ENCODE assay signal across 23 mouse cellular contexts in genomic region chr8:26324606-26325005, GRCm38 (mm10).
"Had no signal": no experiment of that assay in that cellular context is flagged by ENCODE, and none has a peak within 500 bp of the region (broad histone marks: within the 10 kb centered on the region; RNA-seq: fewer than 3 reads in every experiment).

No protein-coding gene starts in this region.

- ATAC-seq: forebrain, postnatal 0 days; hindbrain, postnatal 0 days; liver, embryonic 12.5 days had no signal

- H3K9me3 ChIP-seq: heart, embryonic 13.5 days; heart, embryonic 15.5 days; hindbrain, embryonic 13.5 days; hindbrain, embryonic 15.5 days; limb, embryonic 13.5 days; limb, embryonic 15.5 days; liver, embryonic 12.5 days had no signal

- H3K27ac ChIP-seq: heart, embryonic 13.5 days; heart, embryonic 15.5 days; hindbrain, embryonic 13.5 days; hindbrain, embryonic 15.5 days; hindbrain, postnatal 0 days; limb, embryonic 13.5 days; liver, embryonic 12.5 days; liver, embryonic 14.5 days had no signal

- H3K9ac ChIP-seq: forebrain, postnatal 0 days; heart, embryonic 13.5 days; heart, embryonic 15.5 days; hindbrain, embryonic 13.5 days; hindbrain, embryonic 15.5 days; limb, embryonic 13.5 days; limb, embryonic 15.5 days; liver, embryonic 12.5 days; liver, embryonic 14.5 days had no signal

- H3K4me3 ChIP-seq: heart, embryonic 13.5 days; heart, embryonic 15.5 days; hindbrain, embryonic 13.5 days; hindbrain, embryonic 15.5 days; limb, embryonic 13.5 days; limb, embryonic 15.5 days; liver, embryonic 12.5 days had no signal

- H3K4me2 ChIP-seq: heart, embryonic 11.5 days; heart, embryonic 13.5 days; heart, embryonic 15.5 days; hindbrain, embryonic 13.5 days; hindbrain, embryonic 15.5 days; limb, embryonic 13.5 days; limb, embryonic 15.5 days; liver, embryonic 12.5 days had no signal

- DNase-seq: forebrain, postnatal 0 days; gastrocnemius, postnatal 14 days; gastrocnemius, postnatal 36 days; heart, adult 18-20 months; heart, postnatal 14 days; heart, postnatal 36 days; kidney, adult 18-20 months; kidney, adult 8-10 months; kidney, postnatal 25 days; layer of hippocampus, adult 9-11 months; layer of hippocampus, postnatal 36 days; left cerebral cortex, postnatal 4 days; lung, adult 18-20 months had no signal

- H3K27me3 ChIP-seq: heart, embryonic 13.5 days; heart, embryonic 15.5 days; limb, embryonic 13.5 days; limb, embryonic 15.5 days; liver, embryonic 12.5 days had no signal

- H3K36me3 ChIP-seq: heart, embryonic 13.5 days; heart, embryonic 15.5 days; hindbrain, embryonic 13.5 days; hindbrain, embryonic 15.5 days; limb, embryonic 13.5 days; limb, embryonic 15.5 days; liver, embryonic 12.5 days had no signal

- H3K4me1 ChIP-seq: heart, embryonic 13.5 days; heart, embryonic 15.5 days; hindbrain, embryonic 13.5 days; hindbrain, embryonic 15.5 days; liver, embryonic 12.5 days had no signal
